Mouse (Mus musculus) kidney, embryonic 16.5 days (tissue): ENCODE data around the gene Tfap2e. TPM values are rescaled to one million over a fixed set of nuclear protein-coding genes. Genes with fewer than 3 reads are reported as not detected.

Source experiments
- ATAC-seq: fragments of 200-750 bp; cut with Nextera tagmentation; 2 replicates; pipeline ENCODE4 v1.8.0; 2017; ENCODE audit warnings: moderate TSS enrichment; ENCODE audit not compliant: low FRiP score, low TSS enrichment
- H3K27ac ChIP-seq: fragments of 300-500 bp; sonication (generic); 2 replicates; pipeline ENCODE4 v1.5.1; 2014; ENCODE audit warnings: low read length
- H3K27me3 ChIP-seq: fragments of 300-500 bp; sonication (generic); 2 replicates; pipeline ENCODE4 v1.6.1; 2014; ENCODE audit warnings: low read length, control low read depth, mixed read lengths; ENCODE audit not compliant: insufficient read depth
- H3K36me3 ChIP-seq: fragments of 300-500 bp; sonication (generic); 2 replicates; pipeline ENCODE4 v1.6.1; 2014; ENCODE audit warnings: low read length, control low read depth, mixed read lengths; ENCODE audit not compliant: insufficient read depth
- H3K4me1 ChIP-seq: fragments of 300-500 bp; sonication (generic); 2 replicates; pipeline ENCODE4 v1.6.1; 2014; ENCODE audit warnings: low read length, control low read depth, mixed read lengths; ENCODE audit not compliant: insufficient read depth
- H3K4me2 ChIP-seq: fragments of 300-500 bp; sonication (generic); replicated peaks from 2 replicates; pipeline ENCODE4 v1.6.1; 2014; ENCODE audit warnings: low read depth, low read length
- H3K4me3 ChIP-seq: fragments of 300-500 bp; sonication (generic); 2 replicates; pipeline ENCODE4 v1.5.1; 2014; ENCODE audit warnings: mild to moderate bottlenecking, low read length
- H3K9ac ChIP-seq: fragments of 300-500 bp; sonication (generic); replicated peaks from 2 replicates; pipeline ENCODE4 v1.6.1; 2014; ENCODE audit warnings: low read length
- H3K9me3 ChIP-seq: fragments of 300-500 bp; sonication (generic); 2 replicates; pipeline ENCODE4 v1.6.1; 2016; ENCODE audit warnings: low read length, control low read depth
- WGBS: fragments of 180-500 bp; shearing (Covaris S2); extraction: QIAGEN DNeasy Blood & Tissue Kit; methylation state at CpG from one replicate; pipeline ENCODE4 v1.1.7; 2014; 5-methylcytosine and 5-hydroxymethylcytosine counted together
- polyA plus RNA-seq: library from polyadenylated mRNA; unstranded; fragments of >200 nt; fragmentation: Nextera tagmentation; extraction: Ambion mirVana; gene quantifications from 2 replicates; pipeline ENCODE4 v1.2.1, GENCODE M21; 2015

Tfap2e gene
- polyA plus RNA-seq, 1 experiment from 2014 or later: not detected

DNA sequence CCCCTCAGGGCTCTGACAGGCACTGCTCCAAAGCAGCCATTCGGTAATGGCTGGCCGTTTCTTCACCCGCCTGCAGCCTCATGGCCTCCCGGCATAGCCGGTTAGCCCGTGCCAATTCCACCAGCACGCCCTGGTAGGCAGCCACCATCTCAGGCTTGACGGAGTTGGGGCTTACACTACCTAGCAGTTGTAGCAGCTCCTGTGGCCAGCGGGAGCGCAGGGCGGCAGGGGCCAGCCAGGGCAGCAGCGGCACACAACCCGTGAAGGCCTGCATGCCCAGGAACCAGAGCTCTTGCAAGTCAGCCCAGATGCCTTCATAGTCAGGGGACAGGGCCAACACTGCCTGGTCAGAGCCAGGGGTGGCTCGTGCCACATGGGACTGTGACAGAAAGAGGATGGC is 8.8 kb upstream of the Tfap2e start:
- ATAC-seq: no peak
- Histone ChIP-seq H3K9ac (no peak overlapping the region), H3K27ac (no peak overlapping the region), H3K4me2 (no peak overlapping the region), H3K36me3 (peaks cover 41% of the 10 kb centered on the region), H3K4me3 (no peak overlapping the region), H3K27me3 (peaks cover 2% of the 10 kb centered on the region; the same call in 1 of the 2 replicates), H3K4me1 (no peaks in the 10 kb centered on the region), H3K9me3 (no peaks in the 10 kb centered on the region)
- WGBS: 94% methylated on average over 14 of the region's 14 CpGs

DNA sequence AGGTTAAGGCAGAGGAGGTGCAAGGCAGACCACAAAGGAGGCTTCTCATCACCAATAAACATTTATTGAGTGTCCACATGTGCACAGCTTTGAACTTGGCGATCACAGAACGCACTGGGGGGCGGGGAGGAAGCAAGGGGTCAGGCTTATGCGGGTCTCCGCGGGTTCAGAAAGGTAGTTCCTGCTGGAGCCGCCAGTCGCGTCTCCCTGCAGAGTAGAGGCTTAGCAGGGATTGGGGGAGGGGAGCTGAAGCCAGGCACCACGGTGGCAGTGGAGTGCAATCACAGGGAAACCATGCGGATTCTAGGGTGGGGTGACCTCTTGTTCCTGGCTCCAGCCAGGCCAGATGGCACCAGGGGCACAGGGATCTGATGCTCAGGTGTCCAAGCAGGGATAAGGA is 7.7 kb upstream of the Tfap2e start:
- no peaks in the 10 kb centered on the region for H3K4me1 ChIP-seq
- no peak overlapping the region for H3K9ac ChIP-seq
- WGBS: 23% methylated on average over 11 of the region's 11 CpGs
- no peak overlapping the region for H3K27ac ChIP-seq
- peaks cover 12% of the 10 kb centered on the region; the same call in 1 of the 2 replicates for H3K27me3 ChIP-seq
- no peak for ATAC-seq
- no peaks in the 10 kb centered on the region for H3K9me3 ChIP-seq
- H3K36me3 ChIP-seq: peaks cover 31% of the 10 kb centered on the region
- no peak overlapping the region for H3K4me2 ChIP-seq
- no peak overlapping the region for H3K4me3 ChIP-seq

DNA sequence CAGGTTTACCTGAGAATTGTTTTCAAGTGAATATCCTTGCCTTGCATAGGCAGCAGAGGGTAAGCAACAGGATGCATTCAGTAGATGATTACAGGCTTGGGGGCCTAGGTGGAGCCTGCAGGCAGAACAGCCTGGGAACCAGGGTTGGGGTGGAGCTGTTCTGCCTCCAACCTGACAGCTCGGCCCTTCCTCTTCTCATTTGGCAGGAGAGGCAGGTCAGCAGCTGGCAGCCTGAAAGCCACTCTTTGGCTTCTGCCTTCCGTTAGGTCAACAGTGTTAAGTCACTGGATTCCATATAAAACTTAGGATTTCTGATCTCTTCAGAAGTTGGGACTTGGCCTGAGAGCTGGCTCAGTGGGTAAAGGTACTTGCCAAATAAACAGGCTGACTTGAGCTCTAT is 6.9 kb upstream of the Tfap2e start:
- no peak for ATAC-seq
- Histone ChIP-seq H3K9ac (no peak overlapping the region), H3K9me3 (no peaks in the 10 kb centered on the region), H3K4me2 (no peak overlapping the region), H3K36me3 (peaks cover 29% of the 10 kb centered on the region), H3K27ac (no peak overlapping the region), H3K27me3 (peaks cover 19% of the 10 kb centered on the region), H3K4me3 (no peak overlapping the region), H3K4me1 (no peaks in the 10 kb centered on the region)
- WGBS: 57% methylated on average over 2 of the region's 2 CpGs

DNA sequence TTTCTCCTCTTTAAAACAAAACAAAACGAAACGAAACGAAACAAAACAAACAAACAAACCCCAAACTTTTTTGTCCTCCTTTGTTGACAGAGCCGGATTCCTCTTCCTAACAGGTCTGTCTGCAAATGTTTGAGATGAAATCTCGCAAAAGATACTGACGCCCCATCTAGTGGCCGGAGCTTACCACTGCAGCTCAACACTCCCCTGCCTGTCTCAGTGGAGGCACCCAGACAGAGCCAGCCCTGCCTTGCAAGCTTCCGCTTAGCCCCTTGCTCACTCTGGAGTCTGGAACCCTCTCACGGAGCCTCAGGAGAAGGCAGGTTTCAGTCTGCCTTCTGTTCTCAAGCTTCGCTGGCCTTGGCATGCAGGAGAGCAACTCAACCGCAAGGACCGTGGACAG is 5.4 kb upstream of the Tfap2e start:
- Histone ChIP-seq H3K27me3 (peaks cover 34% of the 10 kb centered on the region), H3K36me3 (peaks cover 21% of the 10 kb centered on the region), H3K9ac (0 out of 2 replicates have a peak overlapping the region, but pooled peaks have one; percentile 10), H3K4me3 (no peak overlapping the region), H3K4me2 (0 out of 2 replicates have a peak overlapping the region, but pooled peaks have one; percentile 11), H3K9me3 (no peaks in the 10 kb centered on the region), H3K4me1 (no peaks in the 10 kb centered on the region), H3K27ac (no peak overlapping the region)
- ATAC-seq: peak; percentile 72; the same call in 1 of the 2 replicates
- WGBS: 4% methylated on average over 12 of the region's 12 CpGs

DNA sequence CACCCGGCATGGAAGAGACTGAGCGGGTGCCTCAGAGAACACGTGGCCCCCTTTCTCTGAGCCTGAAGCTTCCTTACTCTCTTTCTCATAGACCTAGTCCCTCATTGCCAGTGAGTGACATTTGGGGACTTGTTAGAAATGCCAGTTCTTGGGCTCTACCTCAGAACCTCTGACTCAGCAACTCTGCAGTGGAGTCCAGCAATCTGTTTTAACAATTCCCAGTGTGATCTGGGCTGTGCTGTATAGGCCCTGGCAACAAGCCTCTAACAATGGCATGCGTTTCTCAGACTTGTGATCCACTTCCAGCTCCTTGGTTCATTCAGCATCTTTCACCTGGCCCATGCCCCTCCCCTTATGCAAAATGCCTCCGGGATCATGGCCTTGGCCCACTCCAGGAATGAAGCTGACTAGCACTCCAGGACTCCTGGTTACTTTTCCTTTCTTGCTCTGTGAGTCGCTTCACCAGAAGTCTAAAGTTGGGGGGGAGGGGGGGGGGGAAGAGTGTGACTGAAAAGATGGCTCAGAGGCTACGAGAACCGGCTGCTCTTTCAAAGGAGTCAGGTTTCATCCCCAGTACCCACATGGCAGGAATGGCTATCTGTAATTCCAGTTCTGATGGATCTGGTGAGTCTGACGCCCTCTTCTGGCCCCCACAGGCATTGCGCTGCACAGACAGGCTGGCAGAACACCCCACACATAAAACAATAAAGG is 4.1 kb upstream of the Tfap2e start:
- ATAC-seq: no peak
- H3K9ac ChIP-seq: no peak overlapping the region
- H3K36me3 ChIP-seq: peaks cover 11% of the 10 kb centered on the region
- no peak overlapping the region for H3K27ac ChIP-seq
- H3K4me1 ChIP-seq: peaks cover 13% of the 10 kb centered on the region; the same call in 1 of the 2 replicates
- H3K4me2 ChIP-seq: no peak overlapping the region
- H3K4me3 ChIP-seq: no peak overlapping the region
- no peaks in the 10 kb centered on the region for H3K9me3 ChIP-seq
- peaks cover 47% of the 10 kb centered on the region for H3K27me3 ChIP-seq
- WGBS: 24% methylated on average over 10 of the region's 10 CpGs

DNA sequence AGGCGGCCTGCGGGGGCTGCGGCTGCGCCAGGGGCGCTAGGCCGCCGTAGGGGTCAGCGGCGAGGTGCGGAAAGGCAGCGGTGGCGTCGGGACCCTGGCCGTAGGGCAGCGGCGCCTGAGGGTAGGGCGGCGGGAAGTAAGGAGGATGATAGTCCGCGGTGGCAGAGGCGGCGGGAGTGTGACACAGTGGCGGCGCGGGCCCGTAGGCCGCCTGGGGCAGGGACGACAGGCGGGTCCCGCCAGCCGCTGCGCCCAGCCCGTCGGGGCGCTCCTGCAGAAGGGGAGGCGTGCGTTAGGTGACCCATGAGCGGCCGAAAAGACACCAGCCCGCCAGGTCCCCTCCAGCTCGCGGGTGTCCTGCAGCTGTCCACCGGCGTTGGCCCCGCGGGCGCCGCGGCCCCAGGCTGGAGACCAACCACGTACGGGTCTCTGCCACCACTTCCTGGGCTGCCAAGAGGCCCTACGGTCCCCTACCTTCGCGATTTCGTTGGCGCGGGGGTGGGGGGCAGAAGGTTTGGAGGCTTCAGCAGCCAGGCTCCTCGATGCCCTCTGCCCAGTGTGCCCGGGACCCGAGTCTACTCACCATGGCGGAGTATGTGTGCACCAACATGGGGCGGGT is 549 bp downstream of the Tfap2e start:
- no peaks in the 10 kb centered on the region for H3K9me3 ChIP-seq
- 0 out of 2 replicates have a peak overlapping the region, but pooled peaks have one; percentile 14 for H3K9ac ChIP-seq
- H3K4me3 ChIP-seq: peak overlapping the region; percentile 41
- H3K27ac ChIP-seq: no peak overlapping the region
- peak; percentile 28; the same call in 1 of the 2 replicates for ATAC-seq
- peak overlapping the region; percentile 48 for H3K4me2 ChIP-seq
- H3K27me3 ChIP-seq: peaks cover 90% of the 10 kb centered on the region
- peaks cover 14% of the 10 kb centered on the region for H3K4me1 ChIP-seq
- no peaks in the 10 kb centered on the region for H3K36me3 ChIP-seq
- 2% methylated on average over 54 of the region's 62 CpGs for WGBS

DNA sequence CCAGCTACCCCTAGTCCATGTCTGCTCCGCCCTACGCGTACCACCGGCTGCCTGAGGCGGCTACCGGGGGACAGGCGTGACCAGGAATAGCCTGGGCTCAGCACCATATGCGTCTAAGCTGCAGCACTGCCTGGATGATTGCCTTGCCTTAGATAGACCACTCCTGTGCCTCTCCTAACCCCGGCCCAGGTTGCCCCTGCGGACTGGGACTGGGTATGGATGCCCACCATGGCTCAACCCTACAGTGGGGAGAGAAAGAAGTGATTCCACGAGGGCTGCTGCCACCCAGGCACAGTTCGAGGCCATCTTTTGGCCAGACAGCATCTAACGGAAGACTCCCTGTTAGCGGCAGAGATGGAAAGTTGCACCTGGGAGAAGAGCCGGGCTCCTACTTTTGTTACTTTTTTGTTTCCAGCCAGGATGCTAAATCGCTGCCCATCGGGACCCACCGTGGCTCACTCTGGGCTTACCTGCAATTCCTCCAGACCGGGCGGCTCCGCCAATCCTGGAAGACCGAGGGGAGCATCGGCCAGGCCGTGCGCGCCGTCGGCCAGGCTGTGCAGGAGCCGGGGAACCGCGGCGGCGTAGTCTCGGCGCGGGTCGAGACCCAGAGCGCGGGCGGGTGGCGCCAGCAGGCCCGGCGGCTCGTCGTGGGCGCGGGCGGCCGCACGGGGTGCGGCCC is 1.2 kb downstream of the Tfap2e start:
- peak overlapping the region; percentile 41 for H3K4me3 ChIP-seq
- ATAC-seq: no peak
- 0 out of 2 replicates have a peak overlapping the region, but pooled peaks have one; percentile 14 for H3K9ac ChIP-seq
- H3K27ac ChIP-seq: no peak overlapping the region
- no peaks in the 10 kb centered on the region for H3K9me3 ChIP-seq
- peaks cover 97% of the 10 kb centered on the region for H3K27me3 ChIP-seq
- peaks cover 14% of the 10 kb centered on the region for H3K4me1 ChIP-seq
- WGBS: 2% methylated on average over 51 of the region's 51 CpGs
- H3K4me2 ChIP-seq: peak overlapping the region; percentile 48
- no peaks in the 10 kb centered on the region for H3K36me3 ChIP-seq

DNA sequence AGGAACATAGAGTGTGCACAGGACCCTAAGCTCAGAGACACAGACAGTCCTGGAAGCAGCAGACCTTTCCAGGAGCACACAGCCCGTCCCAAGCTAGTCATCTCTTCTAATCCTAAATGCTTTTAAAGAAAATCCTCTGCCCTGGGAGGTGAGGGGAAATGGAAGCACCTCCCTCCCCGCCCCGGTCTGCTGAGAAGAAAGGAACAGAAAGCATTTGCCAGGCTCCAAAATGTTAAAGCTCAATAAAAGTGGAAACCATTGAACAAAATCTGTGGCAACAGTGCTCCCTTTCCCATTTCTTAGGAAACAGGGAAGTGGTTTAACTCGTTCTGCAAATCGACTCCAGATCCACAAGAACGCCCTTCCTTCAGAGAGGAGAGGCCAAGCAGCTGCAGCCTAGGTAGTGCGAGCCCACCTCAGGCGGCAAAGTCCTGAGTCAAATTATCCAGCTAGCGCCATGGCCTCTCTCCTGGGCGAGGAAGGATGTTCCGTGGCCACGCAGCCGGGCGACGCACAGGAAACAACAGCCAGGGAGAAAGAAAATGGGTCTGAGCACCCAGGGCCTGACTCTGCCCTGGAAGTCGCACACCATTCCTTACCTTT is 1.9 kb downstream of the Tfap2e start:
- no peaks in the 10 kb centered on the region for H3K36me3 ChIP-seq
- peaks cover 14% of the 10 kb centered on the region for H3K4me1 ChIP-seq
- H3K4me2 ChIP-seq: no peak overlapping the region
- H3K9ac ChIP-seq: no peak overlapping the region
- no peak overlapping the region for H3K27ac ChIP-seq
- ATAC-seq: no peak
- 2% methylated on average over 16 of the region's 16 CpGs for whole genome bisulfite sequencing
- H3K9me3 ChIP-seq: no peaks in the 10 kb centered on the region
- peaks cover 94% of the 10 kb centered on the region for H3K27me3 ChIP-seq
- H3K4me3 ChIP-seq: no peak overlapping the region

DNA sequence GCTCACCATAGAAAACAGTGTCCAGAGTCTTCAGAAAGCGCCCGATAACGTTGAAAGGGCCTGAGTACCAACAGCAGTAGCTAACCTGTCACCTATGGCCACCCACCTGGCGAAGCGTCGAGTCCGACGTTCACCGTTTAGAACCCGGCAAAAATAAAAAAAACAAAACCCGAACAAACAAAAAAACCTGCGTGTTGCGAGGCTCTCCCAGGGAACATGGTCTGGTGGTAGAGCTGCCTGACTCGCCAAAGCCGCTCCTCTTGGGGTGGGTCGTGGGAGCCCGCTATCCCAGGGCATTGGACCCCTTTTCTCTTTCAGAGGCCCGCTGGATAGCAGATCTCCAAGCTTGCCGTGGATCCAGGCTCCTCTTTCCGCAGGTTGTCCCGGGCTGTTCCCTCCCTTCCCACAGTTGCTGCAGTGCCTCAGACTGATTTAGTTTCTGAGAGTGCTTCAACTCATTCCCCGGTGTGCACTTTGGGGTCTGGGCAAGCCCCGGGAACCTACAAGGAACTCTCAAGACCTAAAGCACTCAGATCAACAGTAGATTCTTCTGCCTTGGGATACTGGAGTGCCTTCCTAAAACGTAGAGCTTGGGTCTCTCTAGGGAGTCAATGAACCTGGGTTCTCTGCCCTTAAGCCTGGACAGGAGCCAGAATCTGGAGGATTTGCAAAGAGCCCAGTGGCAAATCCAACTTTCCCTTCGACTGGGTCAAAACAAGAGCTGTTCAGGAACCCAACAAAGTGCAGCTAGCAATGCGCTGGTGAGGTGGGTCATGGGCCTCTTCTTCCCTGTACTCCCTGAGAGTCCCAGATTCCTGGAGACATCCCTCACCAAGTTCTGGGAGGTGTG is 3.3 kb downstream of the Tfap2e start:
- peak overlapping the region; percentile 20; the same call in 1 of the 2 replicates for H3K4me3 ChIP-seq
- no peak overlapping the region for H3K9ac ChIP-seq
- peaks cover 14% of the 10 kb centered on the region for H3K4me1 ChIP-seq
- no peak for ATAC-seq
- no peak overlapping the region for H3K27ac ChIP-seq
- H3K36me3 ChIP-seq: no peaks in the 10 kb centered on the region
- no peaks in the 10 kb centered on the region for H3K9me3 ChIP-seq
- H3K27me3 ChIP-seq: peaks cover 83% of the 10 kb centered on the region
- no peak overlapping the region for H3K4me2 ChIP-seq
- 4% methylated on average over 26 of the region's 26 CpGs for WGBS
